Mouse (Mus musculus): ENCODE measurements around the gene Rnf8.

Rnf8 gene

DNA sequence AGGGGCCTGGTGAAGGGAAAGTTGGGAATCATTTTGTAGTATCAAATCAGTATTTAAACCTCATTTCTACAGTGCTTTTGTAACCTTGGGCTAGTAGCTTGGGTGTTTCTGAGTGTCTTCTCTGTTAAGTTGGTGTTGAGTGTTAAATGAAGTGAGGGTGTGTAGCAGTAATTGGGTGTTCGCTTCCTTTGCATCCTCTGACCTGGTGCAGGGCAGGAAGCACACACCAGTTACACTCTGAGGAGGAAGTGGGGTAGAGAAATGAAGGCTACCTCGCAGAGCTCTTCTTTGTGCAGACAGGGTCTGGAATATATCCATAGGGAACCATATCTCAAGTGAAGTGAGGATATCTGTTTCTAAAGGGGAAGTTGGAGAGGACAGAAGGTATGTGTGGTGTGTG, 66.3 kb downstream of the Rnf8 start:
- no peak for DNase-seq (ENCODE audit: low spot score)

- no peak for DNase-seq (ENCODE audit: low spot score)
These were observed 67.1 kb downstream of the Rnf8 start for GRCm38 (mm10) chr17:29681669-29682068.

DNA sequence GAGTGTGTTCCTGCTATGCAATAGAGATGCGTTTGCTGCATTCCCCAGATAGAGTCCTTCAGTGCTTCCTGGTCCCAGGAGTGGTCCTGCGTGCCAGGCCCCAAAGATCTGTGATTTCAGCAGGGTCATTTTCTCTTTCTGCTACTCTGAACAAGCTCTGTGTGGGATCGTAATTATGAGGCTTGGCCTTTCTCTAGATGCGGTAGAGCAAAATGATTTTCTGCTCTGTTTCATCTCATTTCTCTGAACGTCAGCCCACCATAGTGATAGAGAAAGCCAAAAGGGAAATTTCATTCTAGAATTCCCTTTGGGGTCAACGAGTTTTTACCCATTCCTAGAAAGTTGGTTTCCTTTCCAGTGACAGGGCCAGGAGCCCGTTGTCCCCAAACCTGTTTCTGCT, 67.7 kb downstream of the Rnf8 start:
- no peak for DNase-seq (ENCODE audit: low spot score)

DNA sequence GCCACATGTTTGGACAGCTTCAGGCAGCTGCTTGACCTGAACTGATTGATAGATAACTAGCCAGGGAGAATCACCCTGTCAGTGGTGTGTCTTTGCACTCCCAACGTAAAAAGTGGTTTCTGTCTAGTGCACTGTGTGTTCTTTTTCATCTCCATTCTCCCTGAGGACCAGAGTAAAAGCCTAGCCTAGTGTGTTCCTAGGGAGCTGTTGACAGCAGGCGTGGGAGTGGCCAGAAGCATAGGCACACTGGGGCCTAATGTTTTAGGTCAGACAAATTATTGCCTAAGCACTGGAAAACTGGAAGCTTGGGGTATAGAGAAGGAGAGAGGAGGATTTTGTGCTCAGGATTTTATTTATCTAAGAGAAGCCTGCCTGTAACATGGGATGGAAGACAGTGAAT, 68.5 kb downstream of the Rnf8 start:
- DNase-seq (ENCODE audit: low spot score) = no peak

DNA sequence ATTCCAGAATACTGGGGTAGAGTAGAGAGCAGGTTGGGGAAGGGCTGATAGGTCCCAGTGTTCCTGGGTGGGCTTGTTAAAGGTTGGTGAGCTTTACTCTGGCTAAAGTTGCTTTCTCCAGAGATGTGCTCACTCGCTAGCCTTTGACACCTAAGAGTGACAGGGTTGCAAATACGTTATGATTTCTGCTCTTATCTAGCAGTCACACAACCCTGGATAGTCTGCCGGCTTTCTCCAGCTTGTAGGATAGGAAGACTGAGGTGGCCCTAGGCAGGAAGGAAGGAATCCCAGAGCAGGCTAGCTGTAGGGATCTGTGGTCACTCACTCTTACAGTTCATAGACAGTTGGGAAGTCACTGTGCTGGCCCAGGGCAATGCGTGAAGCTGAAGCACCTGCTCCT, 69.7 kb downstream of the Rnf8 start:
- no peak for DNase-seq (ENCODE audit: low spot score)

DNA sequence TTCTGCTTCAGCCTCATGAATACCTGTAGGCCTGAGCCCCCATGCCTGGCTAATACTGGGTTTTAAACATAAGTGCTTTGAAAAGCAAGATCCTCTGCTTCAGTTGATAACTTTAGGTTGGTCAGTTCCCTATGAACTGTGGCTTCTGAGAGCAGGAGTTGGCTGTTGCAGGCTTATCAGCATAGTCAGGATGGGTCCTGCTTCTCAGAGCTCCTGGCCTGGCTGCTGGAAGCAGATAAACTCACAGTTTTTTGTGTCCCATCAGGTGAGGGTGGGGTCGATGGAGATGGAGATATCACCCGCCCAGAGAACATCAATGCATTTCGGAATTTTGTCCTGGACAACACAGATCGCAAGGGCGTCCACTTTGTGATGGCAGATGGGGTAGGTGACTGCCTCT, 72.2 kb downstream of the Rnf8 start:
- no peak for DNase-seq (ENCODE audit: low spot score)

- DNase-seq (ENCODE audit: low spot score) = no peak
These were observed 72.8 kb downstream of the Rnf8 start for GRCm38 (mm10) chr17:29687373-29687772.

GRCm38 (mm10) chr17:29688610-29689009, 74.0 kb downstream of the Rnf8 start:
- no peak for DNase-seq (ENCODE audit: low spot score)

- no peak for DNase-seq (ENCODE audit: low spot score)
These were observed 75.7 kb downstream of the Rnf8 start for GRCm38 (mm10) chr17:29690257-29690656.

GRCm38 (mm10) chr17:29692827-29693226, 78.2 kb downstream of the Rnf8 start:
- DNase-seq (ENCODE audit: low spot score) = no peak

GRCm38 (mm10) chr17:29693571-29693970, 79.0 kb downstream of the Rnf8 start:
- no peak for DNase-seq (ENCODE audit: low spot score)

DNA sequence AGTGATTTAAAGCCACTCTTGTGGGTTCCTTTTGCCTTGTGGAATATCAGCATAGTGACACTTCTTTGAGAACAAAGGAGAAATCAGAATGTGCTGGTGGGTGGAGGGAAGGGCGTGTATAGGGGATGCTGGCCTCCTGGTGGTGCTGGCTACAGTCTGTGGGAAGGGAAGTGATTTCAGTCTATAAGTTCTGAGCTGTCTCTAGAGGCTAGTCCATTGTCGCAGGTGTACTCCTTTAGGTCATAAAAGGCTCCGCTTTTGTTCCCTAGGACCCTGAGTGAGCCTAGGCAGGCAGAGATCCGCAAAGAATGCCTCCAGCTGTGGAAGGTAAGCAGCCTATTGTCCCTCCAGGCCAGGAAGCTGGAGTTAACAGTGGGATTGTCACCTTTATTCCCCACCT, 79.9 kb downstream of the Rnf8 start:
- DNase-seq (ENCODE audit: low spot score) = no peak
